Mouse (Mus musculus): ENCODE measurements at regions not wholly inside any gene's neighbourhood (a gene's known extent, or its start where the extent isn't known, plus 50 kb on each side); places are given as distances from the start of the nearest gene placed in this dataset.

GRCm38 (mm10) chr4:124272002-124272401 lies 338.6 kb downstream of the 3100002H09Rik start:
- no peaks in the 10 kb centered on the region for H3K36me3 ChIP-seq
- peaks cover 27% of the 10 kb centered on the region; the same call in 1 of the 2 replicates for H3K27me3 ChIP-seq
- no peaks in the 10 kb centered on the region for H3K9me3 ChIP-seq (replicated peaks)
- no peak overlapping the region for H3K9ac ChIP-seq
- 68% methylated on average over 2 of the region's 2 CpGs for WGBS
- no peak overlapping the region for H3K27ac ChIP-seq
- H3K4me3 ChIP-seq, result no peak overlapping the region
- no peak for ATAC-seq (replicated peaks; ENCODE audit: insufficient number of reproducible peaks, insufficient read depth, low FRiP score, low read depth)
- H3K4me2 ChIP-seq, result no peak overlapping the region
- peaks cover 6% of the 10 kb centered on the region for H3K4me1 ChIP-seq (replicated peaks)

- H3K4me3 ChIP-seq, result no peak overlapping the region
- H3K9me3 ChIP-seq (replicated peaks), result no peaks in the 10 kb centered on the region
- H3K4me2 ChIP-seq, result no peak overlapping the region
- WGBS, result 50% methylated on average over 4 of the region's 4 CpGs
- no peaks in the 10 kb centered on the region for H3K36me3 ChIP-seq
- 0 out of 2 replicates have a peak, but pooled peaks have one; percentile 23 for ATAC-seq (replicated peaks; ENCODE audit: insufficient number of reproducible peaks, insufficient read depth, low FRiP score, low read depth)
- H3K27ac ChIP-seq, result no peak overlapping the region
- H3K4me1 ChIP-seq (replicated peaks), result no peaks in the 10 kb centered on the region
- no peak overlapping the region for H3K9ac ChIP-seq
- H3K27me3 ChIP-seq, result peaks cover 7% of the 10 kb centered on the region; the same call in 1 of the 2 replicates
These were observed 342.2 kb downstream of the 3100002H09Rik start for GRCm38 (mm10) chr4:124268404-124268803.

GRCm38 (mm10) chr4:124266573-124266972 lies 344.0 kb downstream of the 3100002H09Rik start:
- Histone ChIP-seq H3K4me1 (replicated peaks) (no peaks in the 10 kb centered on the region), H3K9me3 (replicated peaks) (no peaks in the 10 kb centered on the region), H3K4me2 (no peak overlapping the region), H3K4me3 (no peak overlapping the region), H3K27me3 (peaks cover 7% of the 10 kb centered on the region; the same call in 1 of the 2 replicates), H3K9ac (no peak overlapping the region), H3K27ac (no peak overlapping the region), H3K36me3 (no peaks in the 10 kb centered on the region)
- WGBS, result 39% methylated on average over 4 of the region's 4 CpGs
- ATAC-seq (replicated peaks; ENCODE audit: insufficient number of reproducible peaks, insufficient read depth, low FRiP score, low read depth), result no peak

GRCm38 (mm10) chr4:124265527-124265926 lies 345.1 kb downstream of the 3100002H09Rik start:
- H3K4me1 ChIP-seq (replicated peaks), result no peaks in the 10 kb centered on the region
- peaks cover 7% of the 10 kb centered on the region; the same call in 1 of the 2 replicates for H3K27me3 ChIP-seq
- no peak overlapping the region for H3K9ac ChIP-seq
- H3K36me3 ChIP-seq, result no peaks in the 10 kb centered on the region
- no peak for ATAC-seq (replicated peaks; ENCODE audit: insufficient number of reproducible peaks, insufficient read depth, low FRiP score, low read depth)
- WGBS, result 67% methylated on average over 15 of the region's 15 CpGs
- H3K27ac ChIP-seq, result no peak overlapping the region
- no peak overlapping the region for H3K4me2 ChIP-seq
- H3K4me3 ChIP-seq, result no peak overlapping the region
- H3K9me3 ChIP-seq (replicated peaks), result no peaks in the 10 kb centered on the region

- no peak overlapping the region for H3K4me3 ChIP-seq
- no peak overlapping the region for H3K4me2 ChIP-seq
- ATAC-seq (replicated peaks; ENCODE audit: insufficient number of reproducible peaks, insufficient read depth, low FRiP score, low read depth), result no peak
- H3K27me3 ChIP-seq, result peaks cover 11% of the 10 kb centered on the region
- H3K9ac ChIP-seq, result no peak overlapping the region
- no peak overlapping the region for H3K27ac ChIP-seq
- no peaks in the 10 kb centered on the region for H3K9me3 ChIP-seq (replicated peaks)
- no peaks in the 10 kb centered on the region; the same call in 1 of the 2 replicates for H3K4me1 ChIP-seq (replicated peaks)
- no peaks in the 10 kb centered on the region for H3K36me3 ChIP-seq
- 31% methylated on average over 9 of the region's 9 CpGs for WGBS
These were observed 339.2 kb upstream of the 4930535I16Rik start for GRCm38 (mm10) chr4:124257006-124257405.

- Histone ChIP-seq H3K4me1 (replicated peaks) (no peaks in the 10 kb centered on the region; the same call in 1 of the 2 replicates), H3K4me2 (no peak overlapping the region), H3K9ac (no peak overlapping the region), H3K27ac (no peak overlapping the region), H3K9me3 (replicated peaks) (no peaks in the 10 kb centered on the region), H3K27me3 (peaks cover 11% of the 10 kb centered on the region), H3K36me3 (no peaks in the 10 kb centered on the region), H3K4me3 (no peak overlapping the region)
- WGBS, result 77% methylated on average over 7 of the region's 7 CpGs
- no peak for ATAC-seq (replicated peaks; ENCODE audit: insufficient number of reproducible peaks, insufficient read depth, low FRiP score, low read depth)
These were observed 338.7 kb upstream of the 4930535I16Rik start for GRCm38 (mm10) chr4:124256515-124256914.

GRCm38 (mm10) chr4:124255183-124255543 lies 337.3 kb upstream of the 4930535I16Rik start:
- no peak overlapping the region for H3K27ac ChIP-seq
- 61% methylated on average over 7 of the region's 7 CpGs for WGBS
- H3K4me1 ChIP-seq (replicated peaks), result no peaks in the 10 kb centered on the region; the same call in 1 of the 2 replicates
- no peak for ATAC-seq (replicated peaks; ENCODE audit: insufficient number of reproducible peaks, insufficient read depth, low FRiP score, low read depth)
- H3K36me3 ChIP-seq, result no peaks in the 10 kb centered on the region
- H3K27me3 ChIP-seq, result peaks cover 11% of the 10 kb centered on the region
- H3K9me3 ChIP-seq (replicated peaks), result no peaks in the 10 kb centered on the region
- H3K4me2 ChIP-seq, result no peak overlapping the region
- H3K9ac ChIP-seq, result no peak overlapping the region
- no peak overlapping the region for H3K4me3 ChIP-seq

GRCm38 (mm10) chr4:124254446-124255182 lies 336.8 kb upstream of the 4930535I16Rik start:
- Histone ChIP-seq H3K4me1 (replicated peaks) (no peaks in the 10 kb centered on the region; the same call in 1 of the 2 replicates), H3K4me2 (no peak overlapping the region), H3K9ac (no peak overlapping the region), H3K27me3 (peaks cover 11% of the 10 kb centered on the region), H3K4me3 (no peak overlapping the region), H3K27ac (no peak overlapping the region), H3K36me3 (no peaks in the 10 kb centered on the region), H3K9me3 (replicated peaks) (no peaks in the 10 kb centered on the region)
- 57% methylated on average over 22 of the region's 22 CpGs for WGBS
- ATAC-seq (replicated peaks; ENCODE audit: insufficient number of reproducible peaks, insufficient read depth, low FRiP score, low read depth), result no peak

- H3K27me3 ChIP-seq, result peaks cover 12% of the 10 kb centered on the region
- H3K4me1 ChIP-seq (replicated peaks), result peaks cover 7% of the 10 kb centered on the region; the same call in 1 of the 2 replicates
- no peak overlapping the region for H3K27ac ChIP-seq
- H3K9me3 ChIP-seq (replicated peaks), result no peaks in the 10 kb centered on the region
- H3K4me2 ChIP-seq, result no peak overlapping the region
- H3K4me3 ChIP-seq, result no peak overlapping the region
- no peaks in the 10 kb centered on the region for H3K36me3 ChIP-seq
- H3K9ac ChIP-seq, result no peak overlapping the region
- 31% methylated on average over 13 of the region's 13 CpGs for WGBS
- ATAC-seq (replicated peaks; ENCODE audit: insufficient number of reproducible peaks, insufficient read depth, low FRiP score, low read depth), result no peak
These were observed 323.8 kb upstream of the 4930535I16Rik start for GRCm38 (mm10) chr4:124241600-124241999.

GRCm38 (mm10) chr4:124236476-124236875 lies 318.7 kb upstream of the 4930535I16Rik start:
- H3K9ac ChIP-seq, result no peak overlapping the region
- ATAC-seq (replicated peaks; ENCODE audit: insufficient number of reproducible peaks, insufficient read depth, low FRiP score, low read depth), result peak; percentile 81
- no peaks in the 10 kb centered on the region for H3K9me3 ChIP-seq (replicated peaks)
- peaks cover 16% of the 10 kb centered on the region for H3K4me1 ChIP-seq (replicated peaks)
- peak overlapping the region; percentile 46 for H3K4me2 ChIP-seq
- no peaks in the 10 kb centered on the region for H3K36me3 ChIP-seq
- H3K4me3 ChIP-seq, result no peak overlapping the region
- 32% methylated on average over 16 of the region's 16 CpGs for WGBS
- H3K27me3 ChIP-seq, result peaks cover 13% of the 10 kb centered on the region
- H3K27ac ChIP-seq, result peak overlapping the region; percentile 40; the same call in 1 of the 2 replicates

GRCm38 (mm10) chr4:124228537-124228936 lies 310.7 kb upstream of the 4930535I16Rik start:
- Histone ChIP-seq H3K27ac (no peak overlapping the region), H3K4me1 (replicated peaks) (0 out of 2 replicates have a peak, but pooled peaks cover 4% of the 10 kb centered on the region), H3K27me3 (peaks cover 32% of the 10 kb centered on the region), H3K9me3 (replicated peaks) (no peaks in the 10 kb centered on the region), H3K9ac (no peak overlapping the region), H3K4me2 (no peak overlapping the region), H3K4me3 (no peak overlapping the region), H3K36me3 (no peaks in the 10 kb centered on the region)
- no peak for ATAC-seq (replicated peaks; ENCODE audit: insufficient number of reproducible peaks, insufficient read depth, low FRiP score, low read depth)
- 12% methylated on average over 17 of the region's 17 CpGs for WGBS
